In genomic region chr7:118499784-118500435, GRCm38 (mm10) we compare ENCODE assay signal across 27 mouse cellular contexts. TPM values are rescaled to one million over a fixed set of nuclear protein-coding genes. Genes with fewer than 3 reads are reported as not detected.
A peak's percentile ranks its signal among the peaks of the same experiment; 100 is the strongest.
DNase-seq lines count a peak whose midpoint lies in the region; ATAC-seq and TF ChIP-seq lines count a peak whose summit lies in the region.
"Had no signal": no experiment of that assay in that cellular context is flagged by ENCODE, and none has a peak within 500 bp of the region (broad histone marks: within the 10 kb centered on the region; RNA-seq: fewer than 3 reads in every experiment).

No protein-coding gene starts in this region.

- peak; percentile 82 for ATAC-seq in intestine, embryonic 15.5 days
- ATAC-seq: activated CD4-positive, CD25-positive, alpha-beta regulatory T cell, adult 4 months; CD4-positive, CD25-positive, alpha-beta regulatory T cell, adult 4 months; forebrain, embryonic 13.5 days; forebrain, embryonic 16.5 days had no signal

- no peak overlapping the region for H3K9ac ChIP-seq in intestine, embryonic 15.5 days
- H3K9ac ChIP-seq: forebrain, embryonic 13.5 days; heart, embryonic 13.5 days; hindbrain, embryonic 12.5 days; hindbrain, embryonic 15.5 days had no signal

- TF ChIP-seq POLR2A in kidney, adult 2 months (IDR thresholded peaks at IDR 0.05; ENCODE audit: low read depth, low read length): no peak

- DNase-seq in gastrocnemius, adult 18-20 months (ENCODE audit: low spot score): peak; percentile 22
- DNase-seq in gastrocnemius, postnatal 36 days: no peak
- peak; percentile 43 for DNase-seq in ZHBTc4 (ENCODE audit: low read depth, low spot score)
- peak; percentile 82 for DNase-seq in skeletal muscle tissue, adult 2 months (ENCODE audit: low read depth, low spot score)
- DNase-seq in kidney, adult 2 months: no peak
- DNase-seq in B cell, adult 2 months: no peak
- DNase-seq in heart, postnatal 10 days: no peak
- DNase-seq: adrenal gland, adult 8-10 months; adrenal gland, postnatal 25 days; cerebellum, adult 18-20 months; cerebellum, adult 9-10 months; cerebellum, postnatal 14 days; heart, adult 2 months; kidney, adult 11 months had no signal

- WGBS in intestine, embryonic 15.5 days: 55% methylated on average over 7 of the region's 7 CpGs
- 54% methylated on average over 7 of the region's 7 CpGs for WGBS in kidney, adult 2 months

- 0 out of 2 replicates have a peak, but pooled peaks cover 2% of the 10 kb centered on the region for H3K4me1 ChIP-seq in intestine, embryonic 15.5 days (replicated peaks)
- H3K4me1 ChIP-seq in kidney, adult 2 months (ENCODE audit: control insufficient read depth, insufficient read depth, low read length): no peaks in the 10 kb centered on the region
- H3K4me1 ChIP-seq: forebrain, embryonic 13.5 days; heart, embryonic 10.5 days; heart, embryonic 13.5 days; hindbrain, embryonic 15.5 days had no signal

- TF ChIP-seq CTCF in kidney, adult 2 months (conservative IDR thresholded peaks at IDR 0.05; ENCODE audit: insufficient read depth, insufficient read length, low read depth, low read length): no peak

- H3K4me3 ChIP-seq in intestine, embryonic 15.5 days (replicated peaks): no peak overlapping the region
- no peak overlapping the region for H3K4me3 ChIP-seq in kidney, adult 2 months (ENCODE audit: insufficient read depth, low read depth, low read length)
- H3K4me3 ChIP-seq: forebrain, embryonic 10.5 days; forebrain, embryonic 13.5 days; heart, adult 2 months; heart, embryonic 10.5 days; heart, embryonic 13.5 days; hindbrain, embryonic 12.5 days; hindbrain, embryonic 15.5 days had no signal

- no peak overlapping the region for H3K4me2 ChIP-seq in intestine, embryonic 15.5 days (replicated peaks)
- H3K4me2 ChIP-seq: forebrain, embryonic 13.5 days; heart, embryonic 13.5 days; hindbrain, embryonic 12.5 days; hindbrain, embryonic 15.5 days had no signal

- H3K36me3 ChIP-seq in intestine, embryonic 15.5 days: no peaks in the 10 kb centered on the region
- no peaks in the 10 kb centered on the region for H3K36me3 ChIP-seq in kidney, adult 2 months (ENCODE audit: control insufficient read depth, insufficient read depth, low read length)
- H3K36me3 ChIP-seq: forebrain, embryonic 10.5 days; heart, embryonic 10.5 days; heart, embryonic 13.5 days; hindbrain, embryonic 12.5 days; hindbrain, embryonic 15.5 days had no signal

- H3K27ac ChIP-seq in intestine, embryonic 15.5 days: no peak overlapping the region
- no peak overlapping the region for H3K27ac ChIP-seq in kidney, adult 2 months (ENCODE audit: insufficient read depth, low read depth, low read length)
- H3K27ac ChIP-seq: forebrain, embryonic 10.5 days; forebrain, embryonic 13.5 days; heart, adult 2 months; heart, embryonic 10.5 days; heart, embryonic 13.5 days; hindbrain, embryonic 12.5 days; hindbrain, embryonic 15.5 days had no signal

- no peaks in the 10 kb centered on the region for H3K9me3 ChIP-seq in intestine, embryonic 15.5 days
- H3K9me3 ChIP-seq: forebrain, embryonic 10.5 days; forebrain, embryonic 13.5 days; heart, embryonic 10.5 days; heart, embryonic 13.5 days; hindbrain, embryonic 12.5 days; hindbrain, embryonic 15.5 days had no signal

- H3K27me3 ChIP-seq in intestine, embryonic 15.5 days (replicated peaks): no peaks in the 10 kb centered on the region
- no peaks in the 10 kb centered on the region for H3K27me3 ChIP-seq in kidney, adult 2 months (replicated peaks; ENCODE audit: control insufficient read depth, insufficient read depth, low read length)
- H3K27me3 ChIP-seq: hindbrain, embryonic 15.5 days had no signal

- intact Hi-C loops in gastrocnemius, postnatal 36 days (cut with DNase I): no loop called here
- intact Hi-C loops in heart, postnatal 10 days (cut with DNase I): no loop called here

RNA-seq across cellular contexts. Expression of gene Itpripl2, which starts 8.1 kb away (rescaled TPM):
- 1 to 10 TPM; 5.2 to 8.2 TPM for total RNA-seq in gastrocnemius, adult 18-20 months (2021)
- total RNA-seq in gastrocnemius, postnatal 36 days (2021): 1 to 10 TPM; 8.0 to 8.8 TPM
- polyA plus RNA-seq in intestine, embryonic 15.5 days (2015; fragmentation: Nextera tagmentation; extraction: Ambion mirVana): 5.3 and 5.5 TPM in 2 replicates
- 6.9 and 7.9 TPM in 2 replicates for polyA plus RNA-seq in kidney, adult 2 months (2012; rRNA removed)
- 10 to 100 TPM; 48.3 to 49.2 TPM for total RNA-seq in heart, postnatal 10 days (2021)

RNA-seq across cellular contexts. Expression of gene Coq7, which starts 33.2 kb away (rescaled TPM):
- total RNA-seq in gastrocnemius, adult 18-20 months (2021): 10 to 100 TPM; 46.4 to 57.7 TPM
- 10 to 100 TPM; 51.9 to 53.5 TPM for total RNA-seq in gastrocnemius, postnatal 36 days (2021)
- 124 and 134 TPM in 2 replicates for polyA plus RNA-seq in intestine, embryonic 15.5 days (2015; fragmentation: Nextera tagmentation; extraction: Ambion mirVana)
- polyA plus RNA-seq in kidney, adult 2 months (2012; rRNA removed): 75.9 and 82.6 TPM in 2 replicates
- 100 to 1,000 TPM; 103 to 108 TPM for total RNA-seq in heart, postnatal 10 days (2021)

RNA-seq across cellular contexts. Expression of gene Syt17, which starts 51.9 kb away (rescaled TPM):
- under 1 TPM; 0.25 to 0.52 TPM for total RNA-seq in gastrocnemius, adult 18-20 months (2021)
- under 1 TPM; 0.27 to 0.38 TPM for total RNA-seq in gastrocnemius, postnatal 36 days (2021)
- polyA plus RNA-seq in intestine, embryonic 15.5 days (2015; fragmentation: Nextera tagmentation; extraction: Ambion mirVana): 6.5 and 7.0 TPM in 2 replicates
- 10.6 and 11.9 TPM in 2 replicates for polyA plus RNA-seq in kidney, adult 2 months (2012; rRNA removed)
- 1 to 10 TPM; 1.9 to 2.2 TPM for total RNA-seq in heart, postnatal 10 days (2021)
- total RNA-seq: granulocyte monocyte progenitor cell, adult 5-6 weeks; hematopoietic stem cell, adult 5-6 weeks; MEL had no signal

Comparison
In these comparisons a context has a peak if more than half of its experiments do, and no peak if none do; other contexts are left out.
1. DNase-seq: peak in gastrocnemius, adult 18-20 months (single experiment), ZHBTc4 (single experiment) and skeletal muscle tissue, adult 2 months (single experiment); none in gastrocnemius, postnatal 36 days (0 of 2), kidney, adult 2 months (single experiment), B cell, adult 2 months (0 of 2) and heart, postnatal 10 days (0 of 2).
2. RNA of gene Itpripl2, which starts 8.1 kb away (total RNA-seq): 48.3 to 49.2 TPM in heart, postnatal 10 days; 8.0 to 8.8 TPM in gastrocnemius, postnatal 36 days and 5.2 to 8.2 TPM in gastrocnemius, adult 18-20 months; every median in the first group is over 4 times any median in the second.